Mouse (Mus musculus) thymus, adult 18-20 months (tissue): Measurements from ENCODE around the gene Grb10.

Experiments
- DNase-seq, 2 experiments: peaks; one replicate each; pipeline ENCODE4 v3.0.0; 2022; ENCODE audit warnings: mixed read lengths in 2 of 2

Grb10 gene

GRCm38 (mm10) chr11:12026638-12027037 lies 11.8 kb downstream of the Grb10 start:
- no peak for DNase-seq

DNA sequence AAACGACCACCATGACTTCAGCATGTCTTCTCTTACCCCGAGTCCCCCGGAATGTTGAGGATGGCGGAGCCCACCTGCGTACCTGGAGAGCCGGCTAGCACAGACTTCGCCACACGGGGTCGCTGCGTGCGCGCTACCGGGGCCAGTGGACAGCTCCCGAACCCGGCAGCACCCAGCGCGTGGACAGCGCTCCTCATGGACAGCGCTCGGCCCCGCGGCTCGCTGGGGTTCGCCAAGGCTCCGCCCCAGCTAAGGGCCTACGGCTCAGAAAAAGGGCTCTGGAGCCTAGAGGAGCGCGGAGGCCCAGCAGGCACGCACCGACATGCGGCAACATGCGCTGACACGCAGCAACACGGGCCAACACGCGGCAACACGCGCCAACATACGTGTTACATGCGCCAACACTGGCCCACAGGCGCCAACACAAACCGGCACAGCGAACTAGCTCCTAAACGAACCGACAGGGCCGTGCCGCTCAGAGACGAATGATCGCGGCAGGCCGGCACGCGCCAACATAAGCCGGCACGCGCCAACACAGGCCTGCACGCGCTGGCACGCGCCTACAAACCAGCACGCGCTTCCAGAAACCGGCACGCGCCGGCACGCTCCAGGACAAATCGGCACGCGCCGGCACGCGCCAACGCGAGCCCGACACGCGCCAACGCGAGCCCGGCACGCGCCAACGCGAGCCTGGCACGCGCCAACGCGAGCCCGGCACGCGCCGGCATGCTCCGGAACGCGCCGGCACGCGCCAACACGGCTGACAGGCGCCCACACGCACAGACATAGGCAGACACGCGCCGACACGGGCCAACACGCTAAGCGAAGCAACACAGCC lies 12.5 kb downstream of the Grb10 start:
- DNase-seq = no peak

DNA sequence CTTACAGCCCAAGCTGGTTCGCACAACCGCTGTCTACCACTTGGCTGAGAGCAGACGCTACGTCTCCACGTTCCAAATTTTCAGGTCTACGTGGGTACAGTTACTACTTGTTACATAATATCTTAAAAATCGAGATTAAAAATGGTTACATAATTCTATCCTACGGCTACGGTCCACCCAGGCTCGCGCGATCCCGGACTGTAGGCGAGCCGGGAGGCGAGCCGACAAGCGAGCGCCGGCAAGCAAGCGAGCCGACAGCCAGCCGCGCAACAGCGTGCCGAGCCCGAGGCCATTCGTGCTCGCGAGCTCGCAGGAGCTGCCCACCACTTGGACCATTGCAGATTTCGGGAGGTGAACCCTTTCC lies 13.1 kb downstream of the Grb10 start:
- DNase-seq = no peak

DNA sequence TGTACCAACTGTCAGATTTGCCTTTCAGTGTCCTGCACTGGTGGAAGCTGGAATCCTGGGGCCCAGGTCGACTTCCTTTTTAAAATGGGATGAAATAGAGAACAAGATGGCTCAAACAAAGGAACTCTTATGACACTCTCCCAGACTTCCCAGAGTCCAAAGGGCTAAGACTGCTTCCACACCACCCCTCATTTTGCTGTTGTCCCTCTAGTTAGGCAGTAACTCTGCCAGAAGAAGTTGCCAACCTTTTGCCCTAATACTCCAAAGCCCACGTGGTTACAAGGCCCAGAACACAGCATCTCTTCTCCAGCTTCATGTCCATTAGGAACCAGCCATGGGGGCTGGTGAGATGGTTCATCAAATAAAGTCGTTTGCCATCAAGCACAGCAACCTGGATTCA lies 15.4 kb downstream of the Grb10 start:
- DNase-seq = no peak

GRCm38 (mm10) chr11:12019651-12020050 lies 18.8 kb downstream of the Grb10 start:
- no peak for DNase-seq

DNA sequence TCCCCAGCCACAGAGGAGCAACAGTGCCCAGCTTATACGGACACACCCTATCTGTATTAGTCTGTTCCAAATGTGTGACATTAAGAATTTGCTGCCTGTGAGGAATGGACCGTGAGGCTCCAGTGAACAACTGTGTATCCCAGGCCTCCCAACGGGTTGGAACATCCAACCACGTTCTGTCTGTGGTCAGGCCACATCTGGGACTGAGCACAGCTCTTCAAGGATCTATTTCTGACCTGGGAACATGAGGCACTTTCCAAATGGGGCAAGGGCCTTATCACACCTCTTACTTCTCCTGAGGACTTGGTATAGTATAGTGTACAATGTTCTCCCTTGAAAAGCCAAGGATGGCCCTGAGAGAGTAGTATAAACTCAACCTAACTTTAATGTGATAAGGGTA lies 19.9 kb downstream of the Grb10 start:
- no peak for DNase-seq

DNA sequence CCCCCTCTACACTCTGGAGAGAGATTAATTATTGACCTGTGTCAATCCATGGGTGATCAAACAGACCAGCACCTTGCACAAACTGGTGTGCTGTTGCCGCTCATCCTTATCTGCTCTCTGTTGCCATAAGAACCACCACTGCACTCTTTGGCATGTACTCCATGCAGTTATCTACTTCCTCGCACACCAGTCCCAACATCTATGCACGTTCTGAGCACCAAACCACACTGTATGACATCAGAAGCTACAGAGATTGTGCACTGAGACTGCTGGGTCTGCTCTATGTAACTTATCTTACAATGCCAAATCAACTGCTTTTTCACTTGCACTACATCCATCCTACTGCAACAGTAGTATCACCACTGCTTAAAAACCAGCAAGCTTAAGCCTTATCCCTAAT lies 28.4 kb downstream of the Grb10 start:
- no peak for DNase-seq

- no peak for DNase-seq
Measured at GRCm38 (mm10) chr11:12000293-12000910, 38.1 kb downstream of the Grb10 start.

DNA sequence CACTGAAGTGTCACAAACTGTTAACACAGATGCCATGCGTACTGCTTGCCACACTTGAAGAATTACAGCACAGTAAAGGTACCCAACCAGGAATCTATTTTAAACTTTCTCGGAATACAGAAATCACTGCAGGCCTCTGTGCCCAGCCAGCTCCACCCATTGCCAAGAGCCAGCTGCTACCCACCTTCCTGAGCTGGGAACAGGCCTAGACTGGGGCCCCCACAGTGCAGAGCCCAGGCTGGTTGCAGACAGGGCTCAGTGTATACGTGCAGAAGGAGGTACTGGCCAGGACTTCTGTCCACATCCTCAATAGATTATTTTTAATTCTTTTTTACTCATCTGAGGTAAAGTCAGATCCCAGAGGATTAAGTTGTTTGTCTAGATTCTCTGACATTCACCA lies 39.6 kb downstream of the Grb10 start:
- no peak for DNase-seq

- DNase-seq = no peak
Measured at GRCm38 (mm10) chr11:11997045-11997444, 41.4 kb downstream of the Grb10 start.

GRCm38 (mm10) chr11:11995371-11995770 lies 43.1 kb downstream of the Grb10 start:
- DNase-seq = no peak

DNA sequence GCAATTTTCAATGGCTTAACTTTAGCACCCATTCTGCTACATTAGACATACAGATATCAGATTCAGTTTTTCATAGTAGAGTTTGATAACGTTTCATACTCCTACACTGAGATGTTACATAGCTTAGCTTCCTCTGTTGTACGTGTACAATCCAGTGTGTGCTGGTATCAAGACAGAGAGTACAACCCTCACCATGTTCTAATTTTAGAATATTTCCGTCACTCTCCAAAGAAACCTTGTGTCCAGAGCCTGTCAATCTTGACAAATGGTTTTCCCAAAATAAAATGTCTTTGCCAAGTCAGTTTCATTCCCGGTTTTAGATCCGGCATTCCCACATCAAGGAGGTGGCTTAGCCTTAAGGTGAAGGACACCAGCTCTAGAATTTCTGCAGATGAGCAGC lies 44.7 kb downstream of the Grb10 start:
- DNase-seq = no peak

GRCm38 (mm10) chr11:11993183-11993582 lies 45.3 kb downstream of the Grb10 start:
- DNase-seq = no peak

DNA sequence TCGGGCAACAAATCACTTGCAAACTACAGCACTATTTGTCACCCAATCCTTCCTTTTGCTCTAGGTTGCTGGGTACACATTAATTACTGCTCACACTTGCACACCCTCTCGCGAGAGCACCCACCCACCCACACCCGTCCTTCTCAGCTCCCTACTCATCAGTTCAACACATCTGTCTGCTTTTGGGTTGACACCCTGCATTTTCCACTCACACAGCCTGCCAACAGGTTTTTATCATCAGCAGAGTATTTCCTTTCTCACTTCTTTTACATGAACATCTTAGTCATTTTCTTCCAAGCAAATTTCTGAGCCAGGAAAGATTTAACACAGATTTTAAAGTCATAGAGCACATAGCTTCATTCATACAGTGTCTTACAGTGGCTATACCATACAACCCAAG lies 48.6 kb downstream of the Grb10 start:
- DNase-seq = no peak

GRCm38 (mm10) chr11:11987233-11987632 lies 51.2 kb downstream of the Grb10 start:
- DNase-seq = no peak

DNA sequence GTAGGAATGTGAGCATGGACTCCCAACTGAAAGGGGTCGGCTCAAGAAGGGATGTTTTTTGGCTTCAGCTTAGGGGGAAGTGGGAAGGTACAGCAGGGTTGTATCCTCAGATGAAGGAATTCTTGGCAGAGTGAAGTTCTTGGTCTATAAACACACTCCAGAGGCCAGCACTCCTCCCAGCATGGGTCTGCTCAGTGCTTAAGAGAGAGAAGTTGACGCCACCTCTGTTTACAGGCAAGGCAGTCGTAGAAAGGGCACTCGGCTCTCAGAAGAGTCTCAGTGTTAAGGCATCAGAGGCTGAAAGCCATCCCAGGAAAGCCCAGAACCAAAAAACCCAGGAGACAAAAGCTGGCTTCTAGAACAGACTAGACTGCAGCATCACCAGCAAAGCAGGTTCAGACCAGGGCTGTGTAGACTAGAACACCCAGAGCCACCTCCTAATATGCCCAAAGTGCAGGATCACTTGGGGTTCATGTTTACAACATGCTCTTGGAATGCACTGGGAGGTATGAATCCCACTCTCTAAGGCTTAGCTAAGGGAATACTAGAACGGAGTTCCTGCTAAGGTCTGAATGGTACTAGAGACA lies 59.8 kb downstream of the Grb10 start:
- no peak for DNase-seq

- peak in 1 of 2 experiments; percentile 6 for DNase-seq
Measured at GRCm38 (mm10) chr11:11974591-11975255, 63.8 kb downstream of the Grb10 start.

- DNase-seq = peak; percentile 7 to 18
Measured at GRCm38 (mm10) chr11:11973366-11974014, 65.0 kb downstream of the Grb10 start.

DNA sequence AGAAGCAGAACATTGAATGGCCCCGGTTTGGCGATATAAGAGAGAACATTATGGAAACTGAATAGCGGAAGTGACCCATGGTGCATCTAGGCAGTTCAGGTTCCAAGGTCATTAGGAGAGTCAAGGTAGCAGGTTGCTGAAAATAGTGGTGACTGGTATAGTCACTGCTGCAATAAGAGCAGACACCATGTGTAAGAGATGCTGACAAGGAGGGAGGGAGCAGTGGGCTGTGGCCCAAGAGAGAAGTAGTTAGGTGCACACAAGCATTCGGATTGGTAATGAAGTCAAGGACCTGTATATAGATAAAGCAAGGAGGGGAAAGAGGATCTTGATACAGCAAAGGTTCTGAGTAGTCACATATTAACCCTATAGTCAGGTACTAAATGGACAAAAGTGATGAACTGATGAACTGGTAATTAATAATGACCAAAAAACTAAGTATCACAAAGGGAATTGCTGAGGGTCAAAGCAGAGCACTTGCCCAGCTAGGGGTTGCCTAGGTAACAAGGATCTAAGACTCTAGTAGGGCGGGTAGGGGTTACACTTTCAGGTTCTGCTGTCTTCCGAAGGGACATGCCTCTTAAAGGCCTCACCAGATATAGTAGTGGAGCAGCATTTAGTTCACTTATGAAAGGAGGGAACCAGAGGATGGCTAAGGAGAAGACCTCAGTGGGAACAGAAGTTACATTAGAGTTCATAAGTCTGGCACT lies 65.9 kb downstream of the Grb10 start:
- DNase-seq = no peak

DNA sequence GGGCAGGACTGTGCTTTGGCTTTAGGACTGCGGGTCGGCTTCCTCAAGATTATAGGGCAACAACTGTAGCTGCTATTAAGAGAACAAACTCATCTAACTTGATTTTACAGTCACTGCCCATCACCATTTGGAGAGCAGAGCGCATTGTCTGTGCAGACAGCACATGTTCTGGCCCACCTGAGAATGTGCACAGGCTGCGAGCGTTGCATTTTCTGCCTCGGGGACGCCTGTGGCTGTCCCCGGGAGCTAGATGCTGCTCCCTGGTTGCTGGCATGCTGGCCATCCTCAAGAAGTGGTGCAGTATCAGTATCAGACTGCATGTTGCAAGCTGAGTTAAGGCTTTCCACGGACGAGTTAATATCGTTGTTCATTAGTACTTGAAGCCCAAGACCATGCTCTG lies 68.2 kb downstream of the Grb10 start:
- DNase-seq = no peak

DNA sequence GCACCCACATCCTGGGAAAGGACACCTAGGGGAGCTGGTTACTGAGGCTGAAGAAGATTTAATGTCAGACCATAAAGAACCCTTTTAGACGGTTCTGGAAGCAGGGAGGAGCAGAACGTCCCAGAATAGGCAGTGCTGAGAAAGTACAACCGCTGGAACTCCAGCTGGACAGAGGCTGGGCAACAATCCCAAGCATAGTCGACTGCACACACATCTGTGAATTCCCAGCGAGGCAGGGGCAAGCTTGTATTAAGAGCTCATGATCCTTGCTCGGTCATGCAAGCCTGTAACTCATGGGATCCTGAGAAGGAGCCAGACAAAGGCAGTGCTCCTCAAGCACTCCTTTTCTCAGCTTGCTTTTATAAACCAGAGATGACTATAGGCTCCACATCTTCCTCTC lies 69.7 kb downstream of the Grb10 start:
- DNase-seq = no peak

GRCm38 (mm10) chr11:11967519-11967918 lies 71.0 kb downstream of the Grb10 start:
- no peak for DNase-seq
